Mouse (Mus musculus) G1E (cell line): ENCODE results near the gene Filip1. TPM values are rescaled to one million over a fixed set of nuclear protein-coding genes. Genes with fewer than 3 reads are reported as not detected.

Source experiments
- ATAC-seq: 2 replicates; pipeline ENCODE4 v1.8.0; 2016; ENCODE audit warnings: mild to moderate bottlenecking; ENCODE audit not compliant: insufficient number of reproducible peaks, poor library complexity, low FRiP score, severe bottlenecking; ENCODE audit errors: extremely low read depth
- DNase-seq: peaks from one replicate; pipeline ENCODE4 v3.0.0; 2012; ENCODE audit warnings: low spot score
- H3K27me3 ChIP-seq: 2 replicates; pipeline ENCODE4 v1.6.1; 2012; ENCODE audit warnings: mild to moderate bottlenecking, low read length, inconsistent platforms; ENCODE audit not compliant: insufficient read depth
- H3K36me3 ChIP-seq: replicated peaks from 2 replicates; pipeline ENCODE3; 2012; ENCODE audit warnings: mild to moderate bottlenecking, inconsistent platforms
- H3K4me1 ChIP-seq: 2 replicates; pipeline ENCODE4 v1.6.1; 2012; ENCODE audit warnings: low read depth, low read length, inconsistent platforms, mixed read lengths; ENCODE audit not compliant: insufficient read depth
- H3K4me3 ChIP-seq: 2 replicates; pipeline ENCODE4 v1.5.1; 2012; ENCODE audit warnings: low read depth, mild to moderate bottlenecking, inconsistent platforms, low read length, moderate library complexity, mixed read lengths
- H3K9me3 ChIP-seq: replicated peaks from 2 replicates; pipeline ENCODE4 v1.6.1; 2012; ENCODE audit warnings: inconsistent platforms
- CTCF ChIP-seq: IDR thresholded peaks from 2 replicates; pipeline ENCODE4 v1.5.1; 2012; ENCODE audit warnings: low read depth, low read length, inconsistent platforms, mixed read lengths
- GATA1 ChIP-seq: IDR thresholded peaks from 2 replicates; pipeline ENCODE4 v1.6.1; 2012; ENCODE audit warnings: borderline replicate concordance, low read length, inconsistent platforms, mixed read lengths
- GATA2 ChIP-seq: IDR thresholded peaks from 2 replicates; pipeline ENCODE4 v1.6.1; 2012; ENCODE audit warnings: low read depth, low read length, inconsistent platforms, borderline replicate concordance
- POLR2AphosphoS5 ChIP-seq: IDR thresholded peaks from 2 replicates; pipeline ENCODE4 v1.6.1; 2012; ENCODE audit warnings: low read depth, low read length, inconsistent platforms; ENCODE audit not compliant: insufficient replicate concordance
- TAL1 ChIP-seq: conservative IDR thresholded peaks from 2 replicates; pipeline ENCODE4 v1.6.1; 2012; ENCODE audit warnings: low read depth, low read length, inconsistent platforms, mixed read lengths
- polyA plus RNA-seq: library from polyadenylated mRNA; stranded (reverse); fragments of >175 nt; gene quantifications from 2 replicates; pipeline ENCODE4 v1.2.3, GENCODE M21; 2012
- total RNA-seq, 2 experiments: library from RNA; stranded (forward) in 1 of 2; stranded (reverse) in 1 of 2; fragments of 200-1000 nt in 1 of 2; fragments of >200 nt in 1 of 2; fragmentation: Nextera tagmentation in 1 of 2; gene quantifications; 2 replicates each; pipeline ENCODE4 v1.2.3; 2014 to 2017

Gene Filip1
- total and polyA plus RNA-seq, 3 experiments, result 0.11 TPM; not detected in 2

DNA sequence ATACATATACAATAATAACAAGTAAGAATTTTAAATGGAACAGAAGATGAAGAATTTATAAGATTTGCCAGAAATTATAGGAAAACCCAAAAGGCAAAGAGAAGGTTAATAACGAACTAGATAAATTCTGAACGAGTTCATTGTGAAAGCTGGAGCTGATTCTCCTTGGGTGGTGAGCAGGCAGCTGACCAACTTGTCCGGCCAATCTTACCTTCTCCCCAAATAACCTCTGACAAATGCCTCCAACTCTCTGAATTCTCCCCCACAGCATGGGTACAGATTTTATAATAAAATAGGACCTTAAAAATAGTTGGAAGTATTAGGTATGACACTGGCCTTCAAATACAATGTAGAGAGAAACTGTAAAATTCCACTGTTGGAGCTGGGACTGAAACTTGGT is 84.6 kb downstream of the Filip1 start:
- Histone ChIP-seq H3K4me3 (no peak overlapping the region), H3K9me3 (no peaks in the 10 kb centered on the region), H3K36me3 (no peaks in the 10 kb centered on the region), H3K27me3 (peaks cover 3% of the 10 kb centered on the region; the same call in 1 of the 2 replicates), H3K4me1 (no peaks in the 10 kb centered on the region)
- ATAC-seq, result no peak
- TF ChIP-seq POLR2AphosphoS5 (no peak), CTCF (no peak), GATA1 (no peak), TAL1 (no peak), GATA2 (no peak)
- DNase-seq, result no peak

- TF ChIP-seq POLR2AphosphoS5 (no peak), CTCF (no peak), GATA1 (no peak), TAL1 (no peak), GATA2 (no peak)
- DNase-seq (no peak), ATAC-seq (no peak)
- H3K36me3 ChIP-seq, result no peaks in the 10 kb centered on the region
- peaks cover 5% of the 10 kb centered on the region; the same call in 1 of the 2 replicates for H3K27me3 ChIP-seq
- H3K4me1 ChIP-seq, result no peaks in the 10 kb centered on the region
- H3K9me3 ChIP-seq, result no peaks in the 10 kb centered on the region
- no peak overlapping the region for H3K4me3 ChIP-seq
These were observed 85.3 kb downstream of the Filip1 start for GRCm38 (mm10) chr9:79927156-79927870.

DNA sequence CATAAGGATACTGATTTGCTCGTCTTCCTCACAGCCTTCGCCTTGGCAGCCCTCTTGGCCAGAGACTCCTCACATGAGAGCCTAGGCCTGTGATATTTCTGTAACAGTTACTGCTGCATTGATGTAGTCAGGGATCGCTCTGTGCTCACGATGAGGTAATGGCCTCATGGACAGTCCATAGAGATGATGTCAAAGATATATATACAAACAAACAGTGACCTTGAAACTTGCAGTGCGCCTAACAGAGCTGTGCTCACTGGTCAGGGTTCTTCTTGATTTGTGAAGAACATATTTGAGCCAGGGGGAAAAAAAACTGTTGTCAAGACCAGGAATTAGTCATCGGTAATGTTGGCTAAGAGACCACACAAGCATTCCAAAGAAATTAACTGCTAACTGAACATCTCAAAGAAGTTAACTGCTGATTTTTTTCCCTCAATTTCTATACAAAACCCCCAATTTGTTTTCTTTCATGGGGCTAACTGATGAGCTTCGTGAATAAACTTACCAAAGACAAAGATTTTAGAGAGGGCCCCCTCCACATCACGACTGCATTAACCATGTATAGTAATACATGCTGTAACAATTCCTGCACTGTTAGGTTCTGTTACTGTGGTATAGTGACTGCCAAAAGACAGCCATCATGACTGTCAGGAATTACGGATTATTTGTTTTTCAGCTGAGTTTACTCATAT is 86.0 kb downstream of the Filip1 start:
- H3K9me3 ChIP-seq, result no peaks in the 10 kb centered on the region
- no peaks in the 10 kb centered on the region for H3K36me3 ChIP-seq
- ATAC-seq (no peak), DNase-seq (no peak)
- no peak overlapping the region for H3K4me3 ChIP-seq
- H3K27me3 ChIP-seq, result peaks cover 6% of the 10 kb centered on the region; the same call in 1 of the 2 replicates
- TF ChIP-seq TAL1 (no peak), GATA2 (no peak), POLR2AphosphoS5 (no peak)
- no peaks in the 10 kb centered on the region for H3K4me1 ChIP-seq

DNA sequence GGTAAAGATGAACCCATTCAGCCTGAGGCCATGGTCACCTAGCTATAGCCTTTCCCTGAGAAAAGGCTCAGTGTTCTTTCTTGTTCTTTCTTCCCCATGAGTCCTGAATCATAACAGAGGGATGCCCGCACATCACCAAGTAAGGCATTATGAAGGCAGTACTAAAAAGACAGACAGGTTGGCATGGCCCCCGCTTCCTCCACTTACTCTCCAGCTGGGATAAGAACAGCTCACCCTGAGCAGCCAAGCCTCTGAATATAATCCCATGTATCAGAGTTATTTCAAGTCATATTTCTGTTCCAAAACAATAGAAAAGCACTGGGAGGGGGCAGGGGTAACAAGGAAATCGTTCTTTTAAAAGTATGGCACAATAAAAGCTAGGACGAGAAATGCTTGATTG is 86.7 kb downstream of the Filip1 start:
- no peak overlapping the region for H3K4me3 ChIP-seq
- no peaks in the 10 kb centered on the region for H3K36me3 ChIP-seq
- H3K9me3 ChIP-seq, result no peaks in the 10 kb centered on the region
- no peak for ATAC-seq
- TF ChIP-seq GATA1 (no peak), TAL1 (no peak), GATA2 (no peak), POLR2AphosphoS5 (no peak), CTCF (no peak)
- no peak for DNase-seq
- H3K27me3 ChIP-seq, result peaks cover 6% of the 10 kb centered on the region; the same call in 1 of the 2 replicates
- H3K4me1 ChIP-seq, result no peaks in the 10 kb centered on the region

- ATAC-seq (no peak), DNase-seq (no peak)
- no peak overlapping the region for H3K4me3 ChIP-seq
- H3K36me3 ChIP-seq, result no peaks in the 10 kb centered on the region
- TF ChIP-seq CTCF (no peak), TAL1 (no peak), GATA2 (no peak), GATA1 (no peak), POLR2AphosphoS5 (no peak)
- peaks cover 6% of the 10 kb centered on the region for H3K4me1 ChIP-seq
- peaks cover 9% of the 10 kb centered on the region; the same call in 1 of the 2 replicates for H3K27me3 ChIP-seq
- H3K9me3 ChIP-seq, result no peaks in the 10 kb centered on the region
These were observed 89.4 kb downstream of the Filip1 start for GRCm38 (mm10) chr9:79923262-79923661.

- ATAC-seq (no peak), DNase-seq (no peak)
- H3K36me3 ChIP-seq, result no peaks in the 10 kb centered on the region
- no peaks in the 10 kb centered on the region for H3K9me3 ChIP-seq
- no peak overlapping the region for H3K4me3 ChIP-seq
- H3K4me1 ChIP-seq, result peaks cover 6% of the 10 kb centered on the region
- H3K27me3 ChIP-seq, result peaks cover 12% of the 10 kb centered on the region; the same call in 1 of the 2 replicates
- no peak for TF ChIP-seq GATA1
- no peak for TF ChIP-seq CTCF
- no peak for TF ChIP-seq GATA2
- TF ChIP-seq POLR2AphosphoS5, result no peak
- no peak for TF ChIP-seq TAL1
These were observed 90.2 kb downstream of the Filip1 start for GRCm38 (mm10) chr9:79922493-79922760.
